Mouse (Mus musculus) testis, adult 2 months (tissue): ENCODE data around the gene Crtc1.

Experiments used
- CTCF ChIP-seq: fragments of 200-500 bp; IDR thresholded peaks from 2 replicates; pipeline ENCODE4 v1.5.1; 2012; ENCODE audit warnings: low read depth, mild to moderate bottlenecking, inconsistent platforms, low read length, moderate library complexity; ENCODE audit not compliant: control insufficient read depth, insufficient read depth, insufficient replicate concordance
- POLR2A ChIP-seq: fragments of 200-500 bp; IDR thresholded peaks from 2 replicates; pipeline ENCODE4 v1.6.1; 2012; ENCODE audit warnings: low read depth, mild to moderate bottlenecking, inconsistent platforms, low read length, moderate library complexity; ENCODE audit not compliant: control insufficient read depth

- TF ChIP-seq POLR2A = no peak
- TF ChIP-seq CTCF = no peak
Observed at GRCm38 (mm10) chr8:70344279-70344678, 95.1 kb downstream of the Crtc1 start.
